Mouse (Mus musculus) cerebellum, adult 9-10 months (tissue): ENCODE measurements around the gene Tbca.
A peak's percentile ranks its signal among the peaks of the same experiment; 100 is the strongest.

Experiments
- DNase-seq: peaks from one replicate; pipeline ENCODE4 v3.0.0; 2022

The Tbca gene

DNA sequence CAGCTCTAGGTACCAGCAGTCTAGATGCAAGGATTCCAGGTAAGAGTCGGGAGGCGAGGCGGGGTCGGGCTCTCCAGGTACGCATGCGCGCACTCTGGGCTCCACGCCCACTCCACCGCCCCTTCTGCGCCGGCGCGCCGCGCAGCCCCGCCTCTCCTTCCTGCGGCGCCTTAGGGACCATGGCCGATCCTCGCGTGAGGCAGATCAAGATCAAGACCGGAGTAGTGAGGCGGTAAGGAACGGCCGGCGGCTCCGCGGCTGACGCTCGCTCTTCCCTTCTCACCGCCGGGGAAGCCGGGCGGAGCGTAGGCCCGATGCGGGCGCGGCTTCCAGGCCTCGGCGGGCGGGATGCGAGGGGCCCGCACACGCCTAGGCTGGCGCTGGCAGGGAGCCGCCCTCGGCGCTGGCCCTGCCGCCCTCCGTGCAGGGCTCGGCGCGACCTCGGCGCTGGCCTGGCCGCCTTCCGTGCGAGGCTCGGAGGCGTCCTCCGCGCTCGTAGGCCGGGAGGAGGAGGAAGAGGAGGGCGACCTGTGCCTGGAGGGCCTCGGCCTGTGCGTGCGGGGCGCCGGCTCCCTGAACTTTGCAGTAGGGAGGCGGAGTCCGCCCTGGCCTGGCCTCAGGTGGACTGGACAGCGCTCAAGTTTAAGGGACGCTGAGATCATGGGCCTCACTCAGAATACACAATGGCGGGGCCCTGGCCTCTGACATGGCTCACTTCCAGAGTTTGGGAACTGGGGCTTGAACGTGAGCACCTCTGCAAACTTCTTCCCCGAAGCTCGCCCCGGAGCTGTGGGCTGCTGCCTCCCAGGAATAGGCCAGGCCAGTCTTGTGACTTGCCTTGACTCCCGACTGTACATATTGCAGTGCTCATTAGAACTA, at the start of gene Tbca:
Tbca (plus strand) TSS at position 140 of the 879 bp plus-strand sequence.
- peak; percentile 84 for DNase-seq

DNA sequence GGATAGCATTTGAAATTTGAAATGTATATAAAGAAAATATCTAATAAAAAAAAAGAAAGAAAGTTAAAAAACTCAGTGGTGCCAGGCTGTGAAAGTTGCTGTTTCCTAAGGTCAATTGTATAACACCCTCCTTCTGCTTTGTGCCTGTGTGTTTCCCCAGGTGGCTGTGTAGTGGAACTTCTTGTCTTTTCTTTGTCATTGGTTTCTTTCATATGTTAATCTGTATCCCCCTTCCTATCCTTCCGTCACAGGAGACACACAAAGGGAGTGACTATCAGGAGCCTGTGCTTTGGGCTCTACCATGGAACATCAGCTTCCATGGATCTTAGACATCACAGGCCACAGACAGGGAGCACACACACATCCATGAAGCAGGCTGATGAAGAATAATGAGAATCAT, 43.5 kb upstream of the Tbca start:
- no peak for DNase-seq

DNA sequence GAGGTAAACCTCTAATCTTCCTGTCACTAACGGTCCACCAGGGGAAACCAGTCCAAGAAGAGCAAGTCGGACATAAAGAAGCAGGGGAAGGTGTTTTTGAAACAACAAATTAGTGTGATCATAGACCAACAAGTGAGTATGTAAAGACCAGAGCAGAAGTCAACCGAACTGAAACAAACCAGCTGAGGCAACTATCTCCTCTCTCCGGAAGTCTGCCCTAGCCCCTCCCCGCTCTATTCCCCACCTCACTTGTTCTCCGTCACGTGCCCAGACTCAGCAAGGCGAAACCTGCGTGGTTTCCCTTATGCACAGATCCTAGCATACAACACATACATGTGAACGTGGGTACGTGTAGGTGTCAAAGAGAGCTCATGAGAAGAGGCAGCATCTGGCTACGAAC, 22.9 kb upstream of the Tbca start:
- DNase-seq: no peak

DNA sequence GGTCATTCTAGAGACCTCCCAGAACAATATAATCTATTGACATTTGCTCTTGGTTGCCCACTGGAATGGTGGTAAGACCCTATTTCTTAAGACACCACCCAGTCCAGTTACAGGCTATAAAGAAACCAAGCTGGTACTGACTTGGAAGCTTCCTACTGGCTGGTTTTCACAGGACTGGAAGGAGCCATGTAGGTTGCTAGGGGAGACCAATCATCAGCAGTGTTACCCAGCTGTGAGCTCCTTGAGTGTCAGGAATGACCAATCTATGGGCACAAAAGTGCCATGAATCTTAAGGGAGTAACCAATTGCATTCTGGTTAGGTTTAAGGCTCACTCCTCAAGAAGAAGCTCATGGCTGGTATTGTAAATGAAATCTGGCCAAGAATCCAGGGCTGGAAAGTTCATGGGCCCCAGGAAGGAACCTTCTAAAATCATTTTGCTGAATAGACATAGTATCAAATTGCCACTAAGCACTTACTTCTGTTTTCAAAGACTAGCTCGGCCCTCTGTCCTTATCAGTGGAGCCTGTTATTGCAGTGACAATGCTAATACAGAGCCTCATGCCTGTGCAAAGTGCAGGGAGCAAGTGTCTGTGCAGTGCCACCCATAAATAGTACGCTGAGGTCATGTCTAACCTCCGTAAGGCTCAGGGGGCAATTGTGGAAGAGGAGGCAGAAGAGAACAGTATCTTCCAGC, 20.1 kb upstream of the Tbca start:
- DNase-seq: no peak

DNA sequence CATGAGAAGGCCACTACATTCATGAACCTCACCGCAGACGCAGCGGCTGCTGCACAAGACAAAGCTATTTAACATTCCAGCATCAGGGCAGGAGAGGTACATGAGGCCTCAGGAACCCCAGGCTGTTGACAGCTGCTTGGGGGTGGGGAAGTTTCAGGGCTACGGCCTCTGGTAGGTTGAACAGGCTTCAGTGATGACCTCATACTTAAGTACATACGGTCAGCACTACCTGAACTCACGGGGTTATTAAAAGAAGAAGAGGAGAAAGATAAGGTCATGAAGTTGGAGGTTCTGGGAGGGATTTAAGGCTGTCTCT, 19.6 kb upstream of the Tbca start:
- DNase-seq: no peak

DNA sequence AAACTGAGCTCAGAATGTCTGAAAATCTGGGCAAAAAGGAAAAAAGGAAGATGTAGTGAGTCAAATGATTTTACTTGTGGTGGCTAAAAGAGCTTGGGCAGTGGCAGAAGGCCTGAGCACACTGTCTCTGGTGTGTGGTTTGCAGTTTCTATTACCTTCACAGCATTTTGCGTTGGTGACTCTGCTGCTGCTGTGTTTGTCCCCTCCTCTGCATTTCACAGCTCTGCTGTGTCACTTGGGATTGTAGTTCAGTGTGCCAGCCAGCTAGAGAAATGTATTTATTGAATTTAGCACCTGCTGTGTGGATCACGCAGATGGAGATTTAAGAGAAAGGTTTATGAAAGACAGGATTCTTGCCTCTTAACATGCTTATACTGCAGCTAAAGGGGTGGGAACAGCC, 1.8 kb upstream of the Tbca start:
- DNase-seq: no peak

DNA sequence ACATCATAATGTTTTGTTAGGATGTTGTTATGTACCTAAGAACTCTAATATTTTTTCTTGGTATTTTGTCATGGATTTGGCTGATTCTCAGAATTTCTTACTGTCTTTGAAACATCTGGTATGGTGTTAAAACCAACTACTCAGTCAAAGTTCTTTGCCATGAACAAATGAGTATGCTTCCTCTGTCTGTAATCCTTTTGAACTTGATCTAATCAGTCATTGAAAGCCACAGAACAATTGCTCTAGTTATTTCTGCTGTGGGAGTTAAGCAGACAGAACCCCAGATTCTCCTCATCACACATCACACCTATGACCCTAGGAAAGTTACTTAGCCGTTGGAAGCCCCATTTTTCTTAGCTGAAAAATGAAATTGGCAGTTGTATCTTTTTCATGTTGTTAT, 6.0 kb downstream of the Tbca start:
- DNase-seq: no peak

DNA sequence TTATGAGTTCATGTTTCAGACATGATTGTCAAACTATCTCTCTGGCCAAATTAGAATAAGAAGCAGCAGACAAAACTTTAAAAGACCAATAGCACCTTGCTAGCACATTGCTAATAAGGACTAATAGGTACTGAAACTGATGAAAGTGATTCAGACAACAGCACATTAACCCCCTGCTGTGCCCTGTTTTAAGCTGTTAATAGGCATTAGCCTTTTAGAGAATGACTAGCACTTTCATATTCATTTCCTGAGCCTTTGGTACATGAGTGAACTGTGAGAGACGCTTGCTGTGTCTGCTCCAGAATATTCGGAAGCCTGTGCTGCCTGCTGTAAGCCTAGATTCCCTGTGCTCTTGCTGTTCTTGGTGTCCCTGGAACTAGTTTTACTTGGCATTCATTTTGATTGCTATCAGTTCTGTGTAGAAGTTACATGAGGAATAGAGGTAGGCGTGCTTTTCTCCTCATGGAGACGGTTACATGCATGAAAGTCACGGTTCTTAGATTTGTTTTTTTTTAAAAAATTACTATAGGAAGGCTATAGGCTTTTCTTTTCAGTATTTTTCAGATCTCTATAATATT, 14.9 kb downstream of the Tbca start:
- no peak for DNase-seq

DNA sequence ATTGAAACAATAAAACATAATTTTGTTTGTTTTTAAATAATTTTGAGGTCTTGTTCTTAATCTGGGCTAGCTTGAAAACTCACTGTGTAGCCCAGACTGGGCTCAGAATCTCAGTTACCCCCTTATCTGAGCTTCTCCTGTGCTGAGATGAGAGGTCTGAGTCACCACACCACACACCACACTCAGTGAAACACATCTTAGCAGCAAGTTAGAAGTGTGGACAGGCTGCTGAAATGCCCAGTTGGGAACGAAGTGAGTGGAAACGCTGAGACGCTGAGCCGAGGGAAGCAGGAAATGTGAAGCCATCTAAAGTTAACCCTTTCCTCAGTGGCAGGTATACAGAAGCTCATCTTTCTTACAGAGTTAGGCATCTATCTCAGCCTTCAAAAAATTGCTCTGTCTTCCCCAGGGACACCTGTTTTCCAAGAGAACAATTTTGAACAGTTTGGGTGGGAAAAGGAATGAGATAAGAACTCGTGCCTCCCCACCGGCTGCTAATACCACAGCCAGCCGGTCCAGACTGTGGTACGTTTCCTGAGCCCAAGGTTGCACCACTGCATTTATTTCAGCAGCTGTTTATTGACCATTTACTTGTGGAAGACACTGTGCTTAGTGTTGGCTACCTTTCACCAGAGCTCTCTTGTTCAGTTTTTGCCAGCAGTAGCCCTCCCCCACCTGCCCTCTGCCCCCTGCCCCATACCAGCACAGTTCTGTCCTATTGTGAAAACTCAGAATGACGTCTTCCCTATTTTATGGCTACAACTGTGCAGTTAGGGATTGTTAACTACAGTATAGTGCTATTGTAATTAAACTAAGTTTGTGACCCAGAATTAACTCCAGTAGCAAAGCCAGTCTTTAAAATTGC, 17.8 kb downstream of the Tbca start:
- DNase-seq: no peak

DNA sequence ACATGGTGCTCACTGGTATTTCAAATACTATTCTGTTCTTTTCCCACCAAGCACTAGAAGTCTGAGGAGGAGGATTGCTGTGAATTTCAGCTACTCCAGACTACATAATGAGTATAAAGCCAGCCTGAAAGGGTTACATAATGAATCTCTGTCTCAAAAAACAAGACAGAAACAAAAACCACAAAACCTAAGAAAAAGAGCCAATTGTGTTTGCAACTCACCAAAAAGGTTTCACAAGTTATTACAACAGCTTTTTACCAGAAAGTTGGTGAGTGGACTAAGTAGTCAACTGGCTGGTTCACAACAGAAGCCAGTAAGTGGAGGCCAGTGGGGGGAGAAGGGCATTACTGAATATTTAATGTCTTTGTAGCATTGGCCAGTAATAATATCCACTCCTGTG, 19.9 kb downstream of the Tbca start:
- no peak for DNase-seq

DNA sequence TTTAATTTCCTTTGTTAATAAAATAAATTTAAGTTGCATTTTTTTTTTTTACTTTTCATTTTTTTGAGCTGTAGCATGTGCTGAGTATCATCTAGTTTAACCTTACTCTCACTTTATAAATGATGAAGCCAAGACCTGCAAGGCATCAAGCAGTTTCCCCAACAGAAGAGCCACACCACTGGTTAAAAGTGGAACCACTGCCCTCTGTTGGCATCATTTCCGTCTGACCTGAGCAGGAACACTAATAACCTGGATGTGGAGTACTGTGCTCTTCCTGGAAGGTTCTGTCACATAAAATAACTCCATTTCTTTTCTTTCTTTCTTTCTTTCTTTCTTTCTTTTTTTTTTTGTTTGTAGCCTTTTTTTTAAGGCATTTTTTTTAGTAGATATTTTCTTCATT, 21.0 kb downstream of the Tbca start:
- DNase-seq: no peak

DNA sequence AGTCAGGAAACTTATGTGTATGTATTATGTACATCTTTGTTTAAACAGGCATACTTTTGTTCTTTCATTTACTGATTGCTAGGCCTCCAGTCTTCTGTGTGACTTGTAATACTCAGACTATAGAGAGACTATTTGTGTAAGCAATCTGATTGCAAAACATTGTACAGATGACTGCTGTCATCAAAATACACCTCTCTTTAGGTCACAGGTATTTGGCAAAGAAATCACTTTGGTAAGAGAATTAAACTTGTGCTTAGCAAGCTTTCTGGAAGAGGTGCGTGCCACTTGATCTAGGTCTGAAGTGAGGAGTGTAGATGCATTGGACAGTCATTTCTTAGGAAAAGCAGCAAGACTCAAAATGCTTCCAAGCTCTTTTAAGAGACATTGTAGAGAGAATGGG, 22.7 kb downstream of the Tbca start:
- no peak for DNase-seq

DNA sequence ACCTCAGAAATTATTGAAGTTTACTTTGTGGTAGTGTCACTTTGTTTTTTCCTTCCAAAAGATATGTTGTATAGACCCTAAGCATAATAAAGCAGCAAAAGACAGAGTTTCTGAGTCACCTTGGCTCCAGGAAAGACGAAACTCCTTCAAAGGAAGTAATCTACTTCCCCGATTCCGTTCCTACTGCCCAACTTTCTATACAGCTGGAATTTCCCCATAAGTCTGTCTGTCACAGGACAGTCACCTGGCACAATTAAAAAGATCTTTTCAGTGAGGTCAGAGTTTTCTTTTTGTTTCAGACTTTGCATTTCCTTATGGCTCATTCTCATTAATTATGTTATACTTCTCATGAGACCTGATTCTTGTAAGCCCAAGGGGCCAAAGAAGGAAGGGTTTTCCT, 25.1 kb downstream of the Tbca start:
- no peak for DNase-seq

DNA sequence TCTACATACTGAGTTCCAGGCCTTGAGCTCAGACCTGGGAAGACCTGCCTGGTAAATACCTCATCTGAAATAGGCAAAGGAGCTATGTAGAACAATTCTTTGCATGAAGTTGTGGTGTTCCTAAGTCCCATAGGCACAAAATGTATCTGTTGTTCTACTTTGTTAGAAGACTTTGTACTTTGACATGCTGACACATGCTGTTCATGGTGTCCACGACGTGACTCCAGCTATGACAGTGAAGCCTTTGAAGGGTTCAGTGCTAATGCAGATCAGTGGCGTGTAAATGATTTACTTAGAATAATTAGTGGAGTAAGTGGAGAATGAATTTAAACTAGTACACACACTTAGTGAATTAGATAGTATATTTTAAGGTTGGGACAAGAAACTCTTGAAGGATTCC, 31.8 kb downstream of the Tbca start:
- no peak for DNase-seq

DNA sequence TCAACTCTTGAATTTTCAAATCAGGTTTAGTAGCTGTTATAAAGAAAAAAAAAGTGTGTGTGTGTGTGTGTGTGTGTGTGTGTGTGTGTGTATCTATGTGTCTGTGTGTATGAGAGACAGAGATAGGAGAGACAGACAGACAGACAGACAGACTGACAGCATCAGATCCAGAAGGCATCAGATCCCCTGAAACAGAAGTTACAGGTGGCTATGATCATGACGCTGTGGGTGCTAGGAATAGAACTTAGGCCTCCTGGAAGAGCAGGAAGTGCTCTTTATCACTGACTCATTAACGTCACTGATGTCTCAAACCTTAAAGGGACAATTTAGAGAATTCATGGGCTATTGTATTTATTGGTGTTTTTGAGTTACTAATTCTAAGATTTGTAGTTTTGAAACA, 32.2 kb downstream of the Tbca start:
- no peak for DNase-seq

DNA sequence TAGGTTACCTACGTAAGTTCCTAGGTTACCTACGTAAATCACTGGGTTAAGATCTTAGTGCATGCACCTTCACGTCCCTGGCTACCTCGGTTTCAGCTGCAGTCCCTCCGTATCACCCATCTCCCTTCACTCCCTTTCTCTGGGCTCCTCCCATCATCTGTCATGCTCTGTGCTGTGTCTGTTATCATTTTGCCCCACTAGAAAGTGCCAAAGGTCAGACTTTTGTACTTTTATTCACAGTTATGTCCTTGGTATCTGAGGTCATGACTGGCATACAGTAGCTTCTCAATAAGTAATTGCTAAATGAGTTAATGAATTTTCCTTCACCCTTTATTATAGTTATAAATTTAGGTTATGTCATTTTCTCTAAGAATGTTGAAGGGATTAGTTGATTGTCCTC, 37.7 kb downstream of the Tbca start:
- DNase-seq: no peak

DNA sequence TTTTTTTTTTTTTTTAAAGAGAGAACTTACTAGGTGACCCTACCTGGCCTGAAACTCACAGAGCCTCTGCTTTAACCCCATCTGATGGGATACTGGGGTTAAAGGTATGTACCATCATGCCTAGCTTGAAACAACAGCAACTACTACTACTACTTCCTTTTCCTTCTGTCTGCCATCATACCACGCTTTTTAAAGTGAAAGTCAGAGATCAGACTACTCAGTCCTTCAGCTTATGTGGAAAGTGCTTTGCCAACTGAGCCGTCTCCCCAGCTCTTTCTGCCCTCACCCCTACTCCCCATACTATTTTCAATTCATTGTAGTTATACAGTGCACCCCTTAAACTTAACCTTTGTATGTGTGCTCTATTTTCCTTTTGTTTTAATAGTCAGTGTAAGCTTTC, 38.3 kb downstream of the Tbca start:
- no peak for DNase-seq

DNA sequence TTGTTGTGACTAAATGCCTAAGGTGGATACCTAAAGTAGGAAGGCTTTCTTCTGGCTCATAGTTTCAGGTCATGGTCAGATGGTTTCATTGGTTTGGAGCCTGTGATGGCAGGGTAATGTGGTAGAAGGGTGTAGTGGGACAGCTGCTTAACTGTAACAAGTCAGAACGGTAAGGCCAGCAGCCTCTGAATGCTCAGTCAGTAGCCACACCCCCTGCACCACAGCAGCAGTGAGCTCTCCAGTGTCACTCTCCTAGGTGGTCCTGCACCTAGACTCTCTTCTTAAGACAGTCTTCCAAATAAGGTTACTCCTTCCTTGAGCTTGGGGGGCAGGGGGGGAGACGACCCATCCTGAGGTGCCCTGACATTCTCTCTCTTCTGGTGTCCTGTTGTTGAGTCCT, 39.1 kb downstream of the Tbca start:
- DNase-seq: no peak

DNA sequence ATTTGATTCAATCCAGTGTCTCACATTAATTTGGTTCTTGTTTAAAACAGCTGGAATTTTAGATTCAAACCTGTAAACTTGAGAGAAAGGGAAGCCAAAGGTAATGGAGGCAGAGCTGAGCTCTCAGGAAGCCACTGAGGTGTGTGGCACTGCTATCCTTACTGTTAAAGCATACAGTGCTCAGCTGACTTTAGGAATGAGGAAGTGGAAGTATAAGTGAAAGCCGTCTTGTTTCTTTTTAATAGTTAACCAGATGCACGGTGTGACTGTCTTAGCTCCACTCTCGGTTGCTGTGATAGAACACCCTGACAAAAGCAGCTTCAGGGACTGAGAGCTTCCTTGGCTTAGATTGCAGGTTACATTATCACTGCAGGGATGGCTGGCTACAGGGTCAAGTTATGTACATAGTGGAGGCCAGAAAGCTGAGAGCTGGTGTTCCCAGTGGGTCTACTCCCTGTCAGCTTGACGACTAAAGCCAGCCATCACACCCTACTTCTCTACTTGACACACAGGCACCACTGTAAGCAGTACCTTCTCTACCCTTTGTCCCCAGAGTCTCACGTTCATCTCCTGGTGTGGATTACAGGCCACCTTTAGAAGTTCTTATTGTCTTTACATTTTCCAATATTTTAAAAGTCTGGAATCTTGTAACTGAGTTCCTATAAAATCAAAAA, 49.5 kb downstream of the Tbca start:
- DNase-seq: no peak

DNA sequence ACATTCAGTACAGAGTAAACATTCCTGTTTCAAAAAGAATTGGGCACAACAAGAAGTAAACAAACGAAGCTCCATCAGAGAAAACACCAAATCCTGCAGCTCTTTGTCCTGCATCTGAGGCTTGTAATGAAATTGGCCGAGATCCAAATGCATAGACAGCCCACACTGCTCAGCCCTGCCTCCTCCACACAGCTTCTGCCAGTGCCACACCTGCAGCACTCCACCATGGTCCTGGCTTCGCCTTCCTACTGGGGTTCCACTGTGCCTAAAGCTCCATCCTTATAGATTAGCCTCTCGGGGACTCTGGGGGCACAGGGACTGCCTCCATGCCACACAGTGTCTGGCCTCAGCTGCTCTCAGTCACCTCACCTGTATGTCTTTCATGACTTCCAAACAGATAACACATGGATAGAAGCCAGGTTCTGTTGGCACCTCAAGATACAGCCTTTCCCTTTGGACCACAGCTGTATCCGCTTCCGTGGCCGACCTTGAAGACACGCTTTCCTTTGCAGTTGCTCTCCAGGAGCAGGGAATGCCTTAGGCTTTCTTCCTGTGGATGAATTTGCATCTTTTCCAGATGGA, 50.1 kb downstream of the Tbca start:
- DNase-seq: no peak

DNA sequence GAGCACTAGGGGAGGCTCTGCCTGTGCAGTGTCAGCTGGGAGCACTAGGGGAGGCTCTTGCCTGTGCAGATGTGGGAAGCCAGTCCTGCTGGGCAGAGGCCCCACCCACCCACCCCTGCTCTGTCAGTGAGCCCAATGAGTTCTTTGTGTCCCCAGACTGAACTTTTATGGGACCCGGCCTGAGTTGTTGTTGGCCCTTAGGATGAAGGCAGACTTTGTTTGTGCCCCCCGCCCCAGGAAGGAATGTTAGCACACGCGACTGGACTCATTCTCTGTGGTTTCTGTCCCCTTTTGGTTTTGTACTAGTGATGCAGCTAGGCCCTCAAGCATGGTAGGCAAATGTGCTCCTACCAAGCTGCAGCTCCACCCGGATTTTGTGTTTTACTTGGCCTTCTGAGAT, 54.5 kb downstream of the Tbca start:
- no peak for DNase-seq

DNA sequence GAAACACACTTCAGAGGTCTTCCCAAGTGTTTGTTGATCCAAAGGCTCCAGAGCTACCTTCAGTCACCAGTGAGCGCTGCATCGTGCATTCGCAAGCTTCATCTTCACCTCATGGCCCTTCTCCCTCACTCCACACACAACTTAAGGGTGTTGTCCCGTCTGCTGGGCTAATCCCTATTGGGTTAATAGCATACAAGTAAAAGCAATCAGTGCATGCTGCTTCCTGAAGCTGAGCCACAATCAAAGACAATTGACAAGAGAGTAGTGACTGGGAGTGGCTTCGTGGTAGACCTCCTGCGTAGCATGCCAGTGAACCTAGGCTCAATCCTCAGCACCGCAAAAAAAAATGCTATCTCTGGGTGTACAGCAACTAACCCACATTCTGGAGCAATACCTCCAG, 59.2 kb downstream of the Tbca start:
- no peak for DNase-seq

DNA sequence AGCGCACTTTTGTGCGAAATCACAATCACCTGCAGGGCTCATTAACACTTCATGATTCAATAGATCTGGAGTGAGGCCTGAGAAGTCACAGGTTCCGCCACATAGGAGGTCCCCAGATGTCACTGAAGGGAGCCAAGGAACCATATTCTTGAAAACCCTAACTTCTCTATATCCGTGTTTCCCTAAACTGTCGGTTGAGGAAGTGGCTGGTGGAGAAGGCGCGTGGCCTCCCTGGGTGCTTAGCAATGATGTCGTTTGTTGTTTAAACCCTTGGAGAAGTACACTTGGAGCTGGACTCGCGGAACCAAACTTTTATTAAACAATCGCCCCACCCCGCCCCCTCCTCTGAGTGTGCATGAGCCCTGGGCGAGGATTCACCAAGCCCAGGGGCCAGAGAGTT, 60.6 kb downstream of the Tbca start:
- no peak for DNase-seq
